Mouse (Mus musculus) lung, postnatal 0 days (tissue): Measurements from ENCODE around the gene H13.

Experiments used
- CTCF ChIP-seq: IDR thresholded peaks from 2 replicates; pipeline ENCODE4 v1.5.1; 2016; ENCODE audit warnings: antibody characterized with exemption, mild to moderate bottlenecking
- EP300 ChIP-seq: IDR thresholded peaks from 2 replicates; pipeline ENCODE4 v1.6.1; 2016; ENCODE audit warnings: antibody characterized with exemption, mild to moderate bottlenecking, control low read depth

DNA sequence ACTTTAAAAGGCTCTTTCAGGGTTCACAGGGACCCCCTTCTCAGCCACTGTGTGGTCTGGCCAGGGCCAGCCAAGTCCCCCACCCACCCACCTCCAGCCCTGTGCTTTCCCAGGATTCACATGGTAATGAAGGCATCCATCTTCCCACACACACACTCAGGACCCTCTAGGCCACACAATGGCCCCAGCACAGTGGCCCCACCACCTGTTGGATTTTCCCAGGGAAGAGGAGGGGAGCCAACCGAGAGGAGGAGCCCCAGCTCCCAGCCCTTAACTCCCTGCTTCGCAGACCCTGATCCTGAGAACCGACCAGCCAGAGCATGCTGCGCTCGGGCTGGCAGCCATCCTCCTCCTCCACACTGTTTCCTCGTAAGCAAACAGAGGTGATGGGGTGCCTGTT, 48.8 kb downstream of the H13 start:
- no peak for TF ChIP-seq CTCF
- no peak for TF ChIP-seq EP300
